Mouse (Mus musculus): Measurements from ENCODE around the gene Lrig1.

DNA sequence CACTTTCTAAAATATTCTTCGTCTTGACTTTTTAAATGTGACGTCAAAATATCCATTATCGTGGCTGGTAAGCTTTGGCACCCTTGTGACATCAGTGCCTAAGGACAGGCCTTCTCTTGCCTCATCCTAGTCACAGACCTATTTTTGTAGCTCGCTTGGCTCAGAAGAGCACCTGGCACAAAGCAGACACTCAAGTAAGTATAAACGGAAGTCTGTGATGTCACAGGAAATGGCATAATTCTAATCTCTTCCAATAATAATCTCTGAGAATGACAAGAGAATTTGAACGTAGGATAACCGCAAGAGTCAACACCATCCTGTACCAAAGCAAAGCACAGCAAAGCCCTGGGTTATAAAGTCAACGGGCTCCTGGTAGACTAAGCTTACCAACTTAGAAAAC, 38.6 kb downstream of the Lrig1 start:
- TF ChIP-seq CTCF (IDR thresholded peaks at IDR 0.05 in 2 of 3, conservative IDR thresholded peaks at IDR 0.05 in 1 of 3; ENCODE audit: control insufficient read depth in 1 of 3, insufficient read depth in 1 of 3, low read depth in 2 of 3, low read length in 3 of 3, poor library complexity in 1 of 3, severe bottlenecking in 1 of 3) (no peak), KAT2A (conservative IDR thresholded peaks at IDR 0.05; ENCODE audit: low read depth, low read length) (no peak), NRF1 (IDR thresholded peaks at IDR 0.05; ENCODE audit: insufficient read depth, low read depth, low read length, poor library complexity, severe bottlenecking) (no peak), TCF12 (IDR thresholded peaks at IDR 0.05; ENCODE audit: low read depth, low read length) (no peak), E2F4 (IDR thresholded peaks at IDR 0.05; ENCODE audit: borderline replicate concordance, low read depth, low read length) (no peak), RCOR1 (IDR thresholded peaks at IDR 0.05; ENCODE audit: low read depth, low read length) (no peak), GATA1 (IDR thresholded peaks at IDR 0.05; ENCODE audit: low read depth, low read length) (no peak), CHD1 (IDR thresholded peaks at IDR 0.05; ENCODE audit: low read depth, low read length) (no peak), ELF1 (IDR thresholded peaks at IDR 0.05; ENCODE audit: low read depth, low read length) (no peak), POLR2A (IDR thresholded peaks at IDR 0.05; ENCODE audit: control insufficient read depth in 1 of 2, insufficient read depth in 1 of 2, low read depth in 1 of 2, low read length in 2 of 2, poor library complexity in 1 of 2) (no peak), MAX (IDR thresholded peaks at IDR 0.05; ENCODE audit: low read length) (no peak)
